Mouse (Mus musculus) forebrain, embryonic 12.5 days (tissue): ENCODE results near the gene Abi1. TPM values are rescaled to one million over a fixed set of nuclear protein-coding genes. Genes with fewer than 3 reads are reported as not detected.
"Not testable (repeated sequence)": the region's sequence is repeated elsewhere in the genome, so short reads cannot be mapped to it uniquely, and the experiment has no call there.

Source experiments
- ATAC-seq: fragments of 200-750 bp; cut with Nextera tagmentation; 2 replicates; pipeline ENCODE4 v1.8.0; 2017; ENCODE audit warnings: moderate TSS enrichment; ENCODE audit not compliant: low FRiP score
- H3K27ac ChIP-seq: fragments of 300-500 bp; sonication (generic); 2 replicates; pipeline ENCODE4 v1.5.1; 2016; ENCODE audit warnings: mild to moderate bottlenecking
- H3K27me3 ChIP-seq: fragments of 300-500 bp; sonication (generic); 2 replicates; pipeline ENCODE4 v1.6.1; 2016; ENCODE audit warnings: mild to moderate bottlenecking
- H3K36me3 ChIP-seq: fragments of 300-500 bp; sonication (generic); replicated peaks from 2 replicates; pipeline ENCODE4 v1.6.1; 2016; ENCODE audit warnings: mild to moderate bottlenecking
- H3K4me1 ChIP-seq: fragments of 300-500 bp; sonication (generic); 2 replicates; pipeline ENCODE4 v1.6.1; 2016
- H3K4me2 ChIP-seq: fragments of 300-500 bp; sonication (generic); 2 replicates; pipeline ENCODE4 v1.6.1; 2016; ENCODE audit warnings: mild to moderate bottlenecking, moderate library complexity
- H3K4me3 ChIP-seq: fragments of 300-500 bp; sonication (generic); replicated peaks from 2 replicates; pipeline ENCODE4 v1.5.1; 2016; ENCODE audit warnings: mild to moderate bottlenecking
- H3K9ac ChIP-seq: fragments of 300-500 bp; sonication (generic); 2 replicates; pipeline ENCODE4 v1.6.1; 2016; ENCODE audit warnings: mild to moderate bottlenecking
- H3K9me3 ChIP-seq: fragments of 300-500 bp; sonication (generic); 2 replicates; pipeline ENCODE4 v1.6.1; 2016
- WGBS: fragments of 180-500 bp; shearing (Covaris S2); methylation state at CpG from one replicate; pipeline ENCODE4 v1.1.7; 2016; 5-methylcytosine and 5-hydroxymethylcytosine counted together
- polyA plus RNA-seq: library from polyadenylated mRNA; unstranded; fragments of >200 nt; fragmentation: Nextera tagmentation; extraction: Ambion mirVana; gene quantifications from 2 replicates; pipeline ENCODE4 v1.2.1, GENCODE M21; 2016

Gene Abi1
- polyA plus RNA-seq, 1 experiment from 2014 or later: 42.1 TPM

GRCm38 (mm10) chr2:23023714-23024282 lies 16.2 kb downstream of the Abi1 start:
- 92% methylated on average over 4 of the region's 4 CpGs for WGBS
- no peaks in the 10 kb centered on the region for H3K36me3 ChIP-seq
- H3K4me3 ChIP-seq: no peak overlapping the region

GRCm38 (mm10) chr2:23023023-23023422 lies 17.0 kb downstream of the Abi1 start:
- H3K27ac ChIP-seq: no peak overlapping the region
- H3K36me3 ChIP-seq: no peaks in the 10 kb centered on the region
- no peak overlapping the region for H3K9ac ChIP-seq
- H3K4me1 ChIP-seq: peaks cover 17% of the 10 kb centered on the region
- no peaks in the 10 kb centered on the region for H3K9me3 ChIP-seq
- H3K4me2 ChIP-seq: no peak overlapping the region
- no peak overlapping the region for H3K4me3 ChIP-seq
- H3K27me3 ChIP-seq: no peaks in the 10 kb centered on the region
- no peak for ATAC-seq
- 71% methylated on average over 3 of the region's 3 CpGs for WGBS

More at GRCm38 (mm10) chr2:23023714-23024282, 16.2 kb downstream of the Abi1 start:
- ATAC-seq: no peak
- Histone ChIP-seq H3K9ac (no peak overlapping the region), H3K27ac (no peak overlapping the region), H3K27me3 (no peaks in the 10 kb centered on the region), H3K9me3 (no peaks in the 10 kb centered on the region), H3K4me2 (no peak overlapping the region), H3K4me1 (peaks cover 17% of the 10 kb centered on the region)

GRCm38 (mm10) chr2:23021721-23022120 lies 18.3 kb downstream of the Abi1 start:
- no peak for ATAC-seq
- Histone ChIP-seq H3K27ac (no peak overlapping the region), H3K4me1 (peaks cover 17% of the 10 kb centered on the region), H3K9ac (no peak overlapping the region), H3K9me3 (no peaks in the 10 kb centered on the region), H3K36me3 (no peaks in the 10 kb centered on the region), H3K4me3 (no peak overlapping the region), H3K4me2 (no peak overlapping the region), H3K27me3 (no peaks in the 10 kb centered on the region)
- 29% methylated on average over 4 of the region's 4 CpGs for WGBS

- 89% methylated on average over 4 of the region's 4 CpGs for WGBS
- Histone ChIP-seq H3K4me1 (peaks cover 17% of the 10 kb centered on the region), H3K36me3 (no peaks in the 10 kb centered on the region), H3K9me3 (no peaks in the 10 kb centered on the region), H3K27ac (no peak overlapping the region), H3K4me3 (no peak overlapping the region), H3K27me3 (no peaks in the 10 kb centered on the region), H3K9ac (no peak overlapping the region), H3K4me2 (no peak overlapping the region)
- no peak for ATAC-seq
These were observed 18.7 kb downstream of the Abi1 start for GRCm38 (mm10) chr2:23021320-23021719.

GRCm38 (mm10) chr2:23019170-23019569 lies 20.9 kb downstream of the Abi1 start:
- Histone ChIP-seq H3K4me1 (peaks cover 17% of the 10 kb centered on the region), H3K9me3 (no peaks in the 10 kb centered on the region), H3K4me2 (no peak overlapping the region), H3K27me3 (no peaks in the 10 kb centered on the region), H3K36me3 (no peaks in the 10 kb centered on the region), H3K27ac (no peak overlapping the region), H3K4me3 (no peak overlapping the region), H3K9ac (no peak overlapping the region)
- 94% methylated on average over 2 of the region's 2 CpGs for WGBS
- ATAC-seq: no peak

GRCm38 (mm10) chr2:23016121-23016520 lies 23.9 kb downstream of the Abi1 start:
- ATAC-seq: no peak
- H3K36me3 ChIP-seq: no peaks in the 10 kb centered on the region
- WGBS: 89% methylated on average over 3 of the region's 3 CpGs
- no peaks in the 10 kb centered on the region for H3K27me3 ChIP-seq
- H3K9ac ChIP-seq: no peak overlapping the region
- H3K4me1 ChIP-seq: no peaks in the 10 kb centered on the region
- H3K9me3 ChIP-seq: no peaks in the 10 kb centered on the region
- H3K27ac ChIP-seq: no peak overlapping the region
- H3K4me3 ChIP-seq: no peak overlapping the region
- H3K4me2 ChIP-seq: no peak overlapping the region

GRCm38 (mm10) chr2:23015335-23015734 lies 24.7 kb downstream of the Abi1 start:
- no peaks in the 10 kb centered on the region for H3K9me3 ChIP-seq
- H3K4me1 ChIP-seq: no peaks in the 10 kb centered on the region
- WGBS: 42% methylated on average over 18 of the region's 18 CpGs
- no peaks in the 10 kb centered on the region for H3K27me3 ChIP-seq
- H3K4me3 ChIP-seq: no peak overlapping the region
- ATAC-seq: no peak
- no peak overlapping the region for H3K27ac ChIP-seq
- no peaks in the 10 kb centered on the region for H3K36me3 ChIP-seq
- no peak overlapping the region for H3K9ac ChIP-seq
- no peak overlapping the region for H3K4me2 ChIP-seq

DNA sequence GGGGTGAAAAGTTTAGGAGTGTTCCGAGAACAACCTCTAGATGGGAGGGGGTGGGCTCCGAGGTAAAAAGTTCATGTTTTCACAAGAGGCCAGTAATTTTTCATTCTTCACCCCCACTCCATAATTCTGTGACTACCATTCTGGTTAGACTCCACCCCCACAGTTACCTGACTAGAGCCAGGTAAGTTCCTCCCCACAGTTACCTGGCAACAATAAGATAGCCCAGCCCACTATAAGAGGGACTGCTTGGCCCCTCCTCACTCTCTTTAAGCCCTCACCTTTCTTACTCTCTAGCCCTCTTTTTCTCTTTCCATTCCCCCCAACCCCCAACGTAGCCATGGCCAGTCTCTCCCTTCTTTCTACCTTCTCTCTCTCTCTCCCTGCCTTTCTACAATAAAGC lies 25.1 kb downstream of the Abi1 start:
- H3K9me3 ChIP-seq, H3K4me2 ChIP-seq, H3K27ac ChIP-seq, H3K4me3 ChIP-seq, H3K27me3 ChIP-seq, H3K9ac ChIP-seq, ATAC-seq, H3K4me1 ChIP-seq, H3K36me3 ChIP-seq: not testable (repeated sequence)
- WGBS: 70% methylated on average over 3 of the region's 3 CpGs

- Histone ChIP-seq H3K27me3 (no peaks in the 10 kb centered on the region), H3K4me1 (no peaks in the 10 kb centered on the region), H3K9me3 (no peaks in the 10 kb centered on the region), H3K36me3 (no peaks in the 10 kb centered on the region), H3K4me2 (no peak overlapping the region), H3K9ac (no peak overlapping the region), H3K27ac (no peak overlapping the region), H3K4me3 (no peak overlapping the region)
- ATAC-seq: no peak
- WGBS: 78% methylated on average over 1 of the region's 1 CpGs
These were observed 31.8 kb downstream of the Abi1 start for GRCm38 (mm10) chr2:23008256-23008655.

DNA sequence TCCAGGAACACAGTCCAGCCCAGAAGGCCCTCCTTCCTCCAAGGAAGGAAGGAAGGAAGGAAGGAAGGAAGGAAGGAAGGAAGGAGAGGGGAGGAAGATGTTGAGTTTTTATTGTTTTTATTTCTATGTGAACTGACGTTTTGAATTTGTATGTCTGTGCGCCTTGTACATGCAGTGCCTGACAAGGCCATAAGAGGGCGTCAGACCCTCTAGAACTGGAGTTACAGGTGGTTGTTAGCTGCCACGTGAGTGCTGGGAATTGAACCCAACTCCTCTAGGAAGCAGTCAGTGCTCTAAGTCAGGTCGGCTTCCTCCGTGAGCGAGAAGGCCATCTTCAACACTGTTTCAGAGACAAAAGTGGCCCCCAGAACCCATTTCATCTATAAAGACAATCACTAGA lies 32.5 kb downstream of the Abi1 start:
- Histone ChIP-seq H3K4me3 (no peak overlapping the region), H3K9me3 (no peaks in the 10 kb centered on the region), H3K4me1 (no peaks in the 10 kb centered on the region), H3K27ac (no peak overlapping the region), H3K36me3 (no peaks in the 10 kb centered on the region), H3K27me3 (no peaks in the 10 kb centered on the region), H3K9ac (no peak overlapping the region), H3K4me2 (no peak overlapping the region)
- no peak for ATAC-seq
- 90% methylated on average over 7 of the region's 7 CpGs for WGBS

DNA sequence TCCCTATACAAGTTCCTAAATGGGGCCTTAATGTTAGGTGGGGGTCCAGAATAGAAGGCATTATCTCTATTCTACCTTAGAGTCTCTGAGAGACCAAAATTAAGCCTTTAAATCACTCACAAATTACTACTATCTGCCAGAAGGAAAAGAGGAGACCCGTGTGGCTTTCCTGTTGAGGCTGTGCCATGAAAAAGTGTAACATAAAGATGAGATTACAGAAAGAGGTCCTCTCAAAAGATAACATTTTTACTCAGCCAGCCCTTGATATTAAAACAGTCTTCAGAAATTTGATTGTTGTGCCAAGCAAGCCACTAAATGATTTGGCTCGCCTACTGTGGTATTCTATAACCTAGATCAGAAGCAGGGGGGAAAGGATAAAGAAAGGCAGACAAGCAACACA lies 32.9 kb downstream of the Abi1 start:
- Histone ChIP-seq H3K4me2 (no peak overlapping the region), H3K9me3 (no peaks in the 10 kb centered on the region), H3K27me3 (no peaks in the 10 kb centered on the region), H3K4me3 (no peak overlapping the region), H3K4me1 (no peaks in the 10 kb centered on the region), H3K27ac (no peak overlapping the region), H3K9ac (no peak overlapping the region), H3K36me3 (no peaks in the 10 kb centered on the region)
- 72% methylated on average over 2 of the region's 2 CpGs for WGBS
- ATAC-seq: no peak

GRCm38 (mm10) chr2:23006219-23006618 lies 33.8 kb downstream of the Abi1 start:
- no peaks in the 10 kb centered on the region for H3K27me3 ChIP-seq
- 77% methylated on average over 6 of the region's 6 CpGs for WGBS
- no peaks in the 10 kb centered on the region for H3K4me1 ChIP-seq
- no peak overlapping the region for H3K9ac ChIP-seq
- ATAC-seq: no peak
- H3K9me3 ChIP-seq: no peaks in the 10 kb centered on the region
- H3K36me3 ChIP-seq: no peaks in the 10 kb centered on the region
- no peak overlapping the region for H3K27ac ChIP-seq
- H3K4me2 ChIP-seq: no peak overlapping the region
- H3K4me3 ChIP-seq: no peak overlapping the region

- Histone ChIP-seq H3K27ac (no peak overlapping the region), H3K9ac (no peak overlapping the region), H3K9me3 (no peaks in the 10 kb centered on the region), H3K4me3 (no peak overlapping the region), H3K4me1 (no peaks in the 10 kb centered on the region), H3K36me3 (no peaks in the 10 kb centered on the region), H3K4me2 (no peak overlapping the region), H3K27me3 (no peaks in the 10 kb centered on the region)
- no peak for ATAC-seq
- WGBS: 58% methylated on average over 3 of the region's 3 CpGs
These were observed 37.4 kb downstream of the Abi1 start for GRCm38 (mm10) chr2:23002637-23003036.
